Comparison of ENCODE assay signal across 8 mouse cellular contexts in the genomic region with DNA sequence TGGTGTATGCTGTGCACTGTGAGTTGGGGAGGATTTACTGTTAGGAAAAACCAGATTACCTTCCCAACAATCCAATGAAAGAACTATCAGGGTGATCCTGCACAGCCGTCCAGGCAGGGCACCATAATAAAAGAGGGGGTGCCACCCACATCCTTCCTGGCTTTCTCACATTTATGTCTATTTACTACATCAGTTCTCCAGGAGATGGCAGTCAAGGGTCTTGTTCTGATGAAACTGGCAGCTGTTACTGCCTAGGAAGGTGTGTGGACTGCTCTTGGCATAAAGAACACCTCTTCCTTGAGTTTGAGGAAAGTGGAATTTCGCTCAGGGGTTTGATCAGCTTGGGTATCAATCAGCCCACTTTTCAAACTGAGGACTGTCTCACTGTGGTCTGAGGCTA. TPM values are rescaled to one million over a fixed set of nuclear protein-coding genes. Genes with fewer than 3 reads are reported as not detected.
DNase-seq lines count a peak whose midpoint lies in the region; ATAC-seq and TF ChIP-seq lines count a peak whose summit lies in the region.

No protein-coding gene starts in this region.

- DNase-seq in heart, adult 2 months = no peak
- DNase-seq in right cerebral cortex, adult 2 months (ENCODE audit: low spot score in 2 of 2) = peak; percentile 13 to 28
- DNase-seq in right cerebral cortex, postnatal 25 days = no peak
- peak; percentile 53 for DNase-seq in embryo, embryonic 11.5 days (ENCODE audit: low read depth, low spot score)

- no peaks in the 10 kb centered on the region for H3K36me3 ChIP-seq in heart, adult 2 months (ENCODE audit: control insufficient read depth, insufficient read depth, low read length)
- H3K36me3 ChIP-seq in heart, embryonic 11.5 days (ENCODE audit: control insufficient read depth, insufficient read depth, low read length) = no peaks in the 10 kb centered on the region
- H3K36me3 ChIP-seq in intestine, embryonic 16.5 days (ENCODE audit: control insufficient read depth, insufficient read depth, low read length) = no peaks in the 10 kb centered on the region
- no peaks in the 10 kb centered on the region for H3K36me3 ChIP-seq in midbrain, embryonic 15.5 days (replicated peaks)

- intact Hi-C loops in heart, adult 2 months (cut with DNase I) = loop anchor here (1.0 to 5.0 kb wide), 2 partner anchors 49 to 310 kb away; no protein-coding TSS in a partner anchor

- no peak overlapping the region for H3K27ac ChIP-seq in heart, adult 2 months
- no peak overlapping the region for H3K27ac ChIP-seq in heart, embryonic 11.5 days (ENCODE audit: low read depth, low read length)
- H3K27ac ChIP-seq in intestine, embryonic 16.5 days (ENCODE audit: low read length) = no peak overlapping the region
- no peak overlapping the region for H3K27ac ChIP-seq in midbrain, embryonic 15.5 days

- 12% methylated on average over 2 of the region's 2 CpGs for WGBS in heart, adult 2 months
- 16% methylated on average over 2 of the region's 2 CpGs for WGBS in heart, embryonic 11.5 days (ENCODE audit: insufficient replicate concordance)
- 15% methylated on average over 2 of the region's 2 CpGs for WGBS in intestine, embryonic 16.5 days
- WGBS in midbrain, embryonic 15.5 days = 17% methylated on average over 2 of the region's 2 CpGs

- no peaks in the 10 kb centered on the region for H3K4me1 ChIP-seq in heart, adult 2 months (ENCODE audit: control insufficient read depth, insufficient read depth, low read length)
- no peaks in the 10 kb centered on the region for H3K4me1 ChIP-seq in heart, embryonic 11.5 days (ENCODE audit: control insufficient read depth, insufficient read depth, low read length)
- H3K4me1 ChIP-seq in intestine, embryonic 16.5 days (ENCODE audit: control insufficient read depth, insufficient read depth, low read length) = no peaks in the 10 kb centered on the region
- H3K4me1 ChIP-seq in midbrain, embryonic 15.5 days = no peaks in the 10 kb centered on the region

- peak; percentile 71 for TF ChIP-seq CTCF in heart, adult 2 months (IDR thresholded peaks at IDR 0.05)

- H3K79me2 ChIP-seq in heart, adult 2 months (replicated peaks; ENCODE audit: control insufficient read depth, insufficient read depth, low read length) = no peaks in the 10 kb centered on the region

- no peak overlapping the region for H3K9ac ChIP-seq in heart, adult 2 months (ENCODE audit: low read depth, low read length)
- no peak overlapping the region for H3K9ac ChIP-seq in heart, embryonic 11.5 days (ENCODE audit: low read depth, low read length)
- H3K9ac ChIP-seq in intestine, embryonic 16.5 days (ENCODE audit: low read depth, low read length) = no peak overlapping the region
- no peak overlapping the region for H3K9ac ChIP-seq in midbrain, embryonic 15.5 days

- no peaks in the 10 kb centered on the region; the same call in 1 of the 2 replicates for H3K27me3 ChIP-seq in heart, adult 2 months (ENCODE audit: control insufficient read depth, insufficient read depth, low read length)
- peaks cover 4% of the 10 kb centered on the region; the same call in 1 of the 2 replicates for H3K27me3 ChIP-seq in heart, embryonic 11.5 days (ENCODE audit: control insufficient read depth, insufficient read depth, low read length)
- H3K27me3 ChIP-seq in intestine, embryonic 16.5 days (replicated peaks; ENCODE audit: control insufficient read depth, insufficient read depth, low read length) = peaks cover 5% of the 10 kb centered on the region; the same call in 1 of the 2 replicates
- H3K27me3 ChIP-seq in midbrain, embryonic 15.5 days (replicated peaks) = peaks cover 6% of the 10 kb centered on the region

- TF ChIP-seq EP300 in heart, adult 2 months (IDR thresholded peaks at IDR 0.05; ENCODE audit: insufficient read depth, low read depth, low read length) = no peak

- ATAC-seq in heart, embryonic 11.5 days (replicated peaks; ENCODE audit: insufficient number of reproducible peaks, low FRiP score, low TSS enrichment) = no peak
- peak; percentile 71 for ATAC-seq in megakaryocyte-erythroid progenitor cell, adult 5-6 weeks (replicated peaks; ENCODE audit: low FRiP score, low TSS enrichment, poor library complexity, severe bottlenecking)
- no peak for ATAC-seq in intestine, embryonic 16.5 days
- no peak for ATAC-seq in midbrain, embryonic 15.5 days (replicated peaks)

- TF ChIP-seq POLR2A in heart, adult 2 months (IDR thresholded peaks at IDR 0.05; ENCODE audit: insufficient read depth, low read depth, low read length) = no peak

- no peak overlapping the region for H3K4me2 ChIP-seq in heart, embryonic 11.5 days
- H3K4me2 ChIP-seq in intestine, embryonic 16.5 days (ENCODE audit: low read depth, low read length) = no peak overlapping the region
- no peak overlapping the region for H3K4me2 ChIP-seq in midbrain, embryonic 15.5 days

- H3K9me3 ChIP-seq in heart, embryonic 11.5 days (replicated peaks; ENCODE audit: control insufficient read depth, low read length) = no peaks in the 10 kb centered on the region
- H3K9me3 ChIP-seq in intestine, embryonic 16.5 days (ENCODE audit: control insufficient read depth, low read length) = no peaks in the 10 kb centered on the region
- no peaks in the 10 kb centered on the region for H3K9me3 ChIP-seq in midbrain, embryonic 15.5 days

- H3K4me3 ChIP-seq in heart, adult 2 months = no peak overlapping the region
- H3K4me3 ChIP-seq in heart, embryonic 11.5 days (ENCODE audit: low read depth, low read length) = no peak overlapping the region
- H3K4me3 ChIP-seq in intestine, embryonic 16.5 days (ENCODE audit: low read length) = no peak overlapping the region
- H3K4me3 ChIP-seq in midbrain, embryonic 15.5 days = no peak overlapping the region

RNA-seq across cellular contexts. Expression of a gene that starts 54.6 kb away (rescaled TPM):
- total RNA-seq in heart, adult 2 months (2021) = 10 to 100 TPM; 22.6 to 36.9 TPM
- 26.5 and 27.0 TPM in 2 replicates for polyA plus RNA-seq in heart, adult 2 months (2012; rRNA removed)
- polyA plus RNA-seq in heart, embryonic 11.5 days (2014; fragmentation: Nextera tagmentation; extraction: Ambion mirVana) = 40.1 and 41.1 TPM in 2 replicates
- total RNA-seq in megakaryocyte-erythroid progenitor cell, adult 5-6 weeks (2014; fragmentation: Nextera tagmentation) = not detected in 2 replicates
- not detected in 2 replicates for total RNA-seq in megakaryocyte-erythroid progenitor cell, adult 5-6 weeks (2017)
- polyA plus RNA-seq in intestine, embryonic 16.5 days (2015; fragmentation: Nextera tagmentation; extraction: Ambion mirVana) = not detected in 2 replicates
- polyA plus RNA-seq in midbrain, embryonic 15.5 days (2015; fragmentation: Nextera tagmentation; extraction: Ambion mirVana) = 0.04 TPM in 1 of 2 replicates, not detected in the other

Comparison
In these comparisons a context has a peak if more than half of its experiments do, and no peak if none do; other contexts are left out.
1. DNase-seq: peak in right cerebral cortex, adult 2 months (2 of 2) and embryo, embryonic 11.5 days (single experiment); none in heart, adult 2 months (0 of 2) and right cerebral cortex, postnatal 25 days (single experiment).
2. RNA of a gene that starts 54.6 kb away (polyA plus RNA-seq): 40.1 to 41.1 TPM in heart, embryonic 11.5 days and 26.5 to 27.0 TPM in heart, adult 2 months; 0.04 TPM in midbrain, embryonic 15.5 days and not detected in intestine, embryonic 16.5 days; every median in the first group is over 10 times any median in the second.